Mouse (Mus musculus): ENCODE results near the gene Cwh43. TPM values are rescaled to one million over a fixed set of nuclear protein-coding genes. Genes with fewer than 3 reads are reported as not detected.

Gene Cwh43
- total RNA-seq, 2 experiments from 2014 or later, result 1.3 to 2.1 TPM

DNA sequence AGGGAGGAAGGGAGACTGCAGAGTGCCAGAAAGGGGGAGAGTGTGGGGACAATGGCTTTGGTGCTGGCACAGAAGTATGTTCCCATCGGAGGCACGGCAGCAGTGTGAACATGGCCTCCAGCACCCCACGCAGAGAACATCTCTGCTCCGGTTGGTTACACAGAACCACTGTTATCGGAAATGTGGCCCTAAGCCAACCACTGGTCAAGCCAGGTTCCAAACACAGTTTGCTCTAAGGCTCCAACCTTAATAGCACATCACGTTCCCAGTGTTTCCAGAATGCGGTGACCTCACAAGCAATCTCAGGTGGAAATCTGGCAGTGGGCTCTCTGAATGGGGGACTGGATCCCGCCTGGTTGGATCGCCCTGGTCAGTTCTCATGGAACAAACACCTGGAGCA is 12.8 kb upstream of the Cwh43 start:
- no peak for DNase-seq (ENCODE audit: low spot score in 2 of 2)

DNA sequence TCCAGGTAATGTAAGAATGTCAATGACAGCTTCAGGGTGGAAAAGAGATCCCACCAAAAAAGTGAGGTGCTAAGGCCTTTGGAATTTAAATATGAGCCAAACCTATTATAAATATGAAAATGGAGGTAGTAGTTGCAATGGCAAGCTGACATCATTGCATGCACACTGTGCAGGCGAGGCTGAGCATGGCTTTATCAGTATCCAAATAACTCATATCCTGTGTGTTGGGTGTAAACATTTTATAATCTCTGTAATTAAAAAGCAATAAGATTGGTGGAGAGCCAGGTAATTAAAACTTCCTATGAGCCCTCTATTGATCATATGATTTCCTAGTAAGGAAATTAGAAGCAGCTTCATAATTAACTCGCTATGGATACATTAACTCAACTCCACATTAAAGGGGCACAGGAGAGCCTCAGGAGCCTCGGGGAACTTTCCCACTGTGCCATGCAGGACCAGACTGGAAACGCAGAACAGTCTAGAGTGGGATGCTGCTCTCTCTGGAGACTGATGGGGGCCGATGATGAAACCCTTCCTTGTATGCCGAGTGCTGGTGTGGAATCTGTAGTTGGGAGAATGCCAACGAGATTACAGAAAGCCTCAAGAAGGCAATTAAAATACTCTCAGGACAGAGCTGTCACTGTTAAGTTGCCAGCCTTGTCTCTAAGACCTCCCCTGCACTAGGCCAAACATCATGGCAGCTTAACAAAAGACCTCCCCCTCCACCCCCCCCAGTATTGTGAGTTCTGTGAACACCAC is 5.9 kb upstream of the Cwh43 start:
- no peak for DNase-seq (ENCODE audit: low spot score in 2 of 2)

- peak; percentile 9 to 34 for DNase-seq (ENCODE audit: low spot score in 2 of 2)
These were observed 4.5 kb upstream of the Cwh43 start for GRCm38 (mm10) chr5:73401341-73401740.

DNA sequence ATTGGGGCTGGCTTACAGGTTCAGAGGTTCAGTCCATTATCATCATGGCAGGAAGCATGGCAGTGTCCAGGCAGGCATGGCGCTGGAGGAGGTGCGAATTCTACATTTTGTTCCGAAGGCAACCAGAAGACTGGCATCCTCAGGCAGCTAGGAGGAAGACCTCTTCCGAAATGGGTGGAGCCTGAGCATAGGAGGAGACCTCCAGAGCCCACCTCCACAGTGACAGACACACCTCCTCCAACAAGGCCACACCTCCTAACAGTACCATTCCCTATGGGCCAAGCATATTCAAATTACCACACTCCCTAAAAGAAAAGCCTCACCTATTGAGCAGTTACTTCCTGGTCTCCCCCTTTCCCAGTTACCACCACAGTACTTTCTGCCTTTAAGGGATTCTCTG is 3.0 kb upstream of the Cwh43 start:
- no peak for DNase-seq (ENCODE audit: low spot score in 2 of 2)

DNA sequence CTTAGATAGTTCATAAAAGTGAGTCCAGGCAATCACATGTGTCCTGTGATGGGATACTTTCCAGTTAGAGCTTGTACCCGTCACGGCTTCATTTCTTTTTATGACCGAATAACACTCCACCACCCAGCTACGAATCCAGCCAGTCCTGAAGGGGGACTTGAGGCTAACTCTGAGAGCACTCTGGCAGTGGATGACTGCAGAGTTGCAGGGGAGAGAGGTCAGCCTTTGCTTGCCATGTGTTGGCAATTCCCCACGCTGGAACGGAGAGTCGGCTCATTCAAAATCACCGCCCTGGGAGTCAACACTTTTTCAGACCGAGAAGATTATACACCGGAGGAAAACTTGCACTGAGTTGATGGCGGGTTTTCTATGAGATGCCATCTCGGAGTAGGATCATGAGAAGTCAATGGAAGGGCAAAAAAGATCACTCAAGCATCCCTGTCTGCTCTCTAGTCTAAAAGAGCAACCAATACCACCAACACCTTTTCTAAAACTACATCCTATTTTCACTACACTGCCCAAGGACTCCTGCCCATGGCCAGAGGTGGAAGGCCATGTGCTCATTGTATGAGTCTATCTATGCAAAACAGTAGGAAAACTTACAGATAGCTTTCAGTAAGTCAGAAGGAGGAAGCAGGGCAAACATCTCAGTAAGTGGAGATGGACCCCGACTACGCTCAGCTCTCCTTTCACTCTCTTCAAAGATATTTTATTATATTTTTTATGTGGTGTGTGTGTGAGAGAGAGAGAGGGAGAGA is 2.4 kb upstream of the Cwh43 start:
- no peak for DNase-seq (ENCODE audit: low spot score in 2 of 2)

DNA sequence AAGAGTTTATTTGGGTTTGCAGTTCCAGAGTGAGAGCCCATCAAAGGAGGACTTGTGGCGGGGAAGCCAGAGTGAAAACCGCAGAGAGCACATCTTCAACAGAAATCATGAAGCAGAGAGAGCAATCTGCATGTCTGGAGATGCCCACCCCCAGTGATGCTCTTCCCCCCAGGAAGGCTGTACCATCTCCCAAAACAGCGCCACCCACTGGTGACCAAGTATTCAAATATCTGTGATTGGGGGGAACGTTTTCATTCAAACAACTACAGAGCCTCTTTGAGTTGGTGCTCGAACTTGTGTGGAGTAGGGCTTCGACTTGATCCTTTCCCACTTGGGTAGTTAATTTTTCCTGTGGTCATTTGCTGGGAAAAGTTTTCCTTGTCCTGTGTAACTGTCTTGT is 1.1 kb upstream of the Cwh43 start:
- DNase-seq (ENCODE audit: low spot score in 2 of 2), result no peak

- peak; percentile 41 to 50 for DNase-seq (ENCODE audit: low spot score in 2 of 2)
These were observed 986 bp downstream of the Cwh43 start for GRCm38 (mm10) chr5:73406861-73407260.

GRCm38 (mm10) chr5:73409970-73410369 is 4.1 kb downstream of the Cwh43 start:
- no peak for DNase-seq (ENCODE audit: low spot score in 2 of 2)

DNA sequence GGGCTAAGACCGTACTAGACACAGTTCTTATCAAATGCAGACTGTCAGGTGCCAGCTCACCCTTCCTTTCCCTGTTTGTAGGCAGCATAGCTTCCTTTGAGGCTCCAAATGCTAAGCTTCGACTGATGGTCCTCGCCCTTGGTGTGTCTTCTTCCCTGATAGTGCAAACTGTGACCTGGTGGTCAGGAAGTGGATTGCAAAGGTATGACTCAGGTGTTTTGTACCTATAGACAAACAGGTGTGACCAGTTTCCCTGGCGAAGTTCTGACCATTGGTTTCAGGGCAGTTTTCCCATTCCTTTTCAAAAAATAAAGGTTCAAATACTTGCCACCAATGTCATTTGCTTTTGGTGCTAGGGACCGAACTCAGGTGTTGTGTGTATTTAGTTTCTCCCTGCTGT is 5.9 kb downstream of the Cwh43 start:
- DNase-seq (ENCODE audit: low spot score in 2 of 2), result no peak

GRCm38 (mm10) chr5:73414172-73414571 is 8.3 kb downstream of the Cwh43 start:
- no peak for DNase-seq (ENCODE audit: low spot score in 2 of 2)

GRCm38 (mm10) chr5:73419045-73419695 is 13.3 kb downstream of the Cwh43 start:
- no peak for DNase-seq (ENCODE audit: low spot score in 2 of 2)

DNA sequence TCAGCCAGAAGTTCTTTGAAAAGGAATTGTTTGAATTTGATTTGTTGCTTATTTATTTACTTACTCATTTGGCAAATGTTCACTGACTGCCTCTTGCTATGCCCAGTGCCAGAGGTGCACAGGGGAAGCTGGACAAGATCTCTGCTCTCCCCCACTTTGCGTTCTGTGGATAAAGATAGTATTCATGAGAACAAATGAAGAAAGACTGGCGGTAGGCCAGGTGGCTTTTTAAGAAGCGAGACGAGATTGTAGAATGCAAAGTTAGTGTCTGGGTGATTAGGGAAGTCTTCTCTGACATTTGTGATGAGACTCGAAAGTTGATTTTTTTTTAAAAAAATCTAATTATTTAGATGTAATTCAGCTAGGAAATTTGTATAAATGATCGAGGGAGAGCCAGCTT is 20.9 kb downstream of the Cwh43 start:
- DNase-seq (ENCODE audit: low spot score in 2 of 2), result no peak

- DNase-seq (ENCODE audit: low spot score in 2 of 2), result peak; percentile 87 to 91
These were observed 25.7 kb downstream of the Cwh43 start for GRCm38 (mm10) chr5:73431581-73431980.

DNA sequence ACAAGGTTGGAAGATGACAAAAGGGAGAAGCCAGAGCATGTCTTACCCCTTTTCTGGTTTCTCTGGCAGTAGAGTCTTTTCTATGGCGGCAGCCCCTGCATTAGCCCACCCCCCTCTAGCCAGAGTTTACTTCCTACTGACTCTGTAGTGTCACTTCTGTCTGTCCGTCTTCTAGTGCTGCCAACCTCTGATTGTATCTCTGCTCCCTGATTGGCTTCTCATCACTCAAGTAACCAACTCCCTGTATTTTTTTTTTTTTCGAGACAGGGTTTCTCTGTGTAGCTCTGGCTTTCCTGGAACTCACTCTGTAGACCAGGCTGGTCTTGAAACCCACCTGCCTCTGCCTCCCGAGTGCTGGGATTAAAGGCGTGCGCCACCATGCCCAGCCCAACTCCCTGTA is 26.9 kb downstream of the Cwh43 start:
- no peak for DNase-seq (ENCODE audit: low spot score in 2 of 2)

DNA sequence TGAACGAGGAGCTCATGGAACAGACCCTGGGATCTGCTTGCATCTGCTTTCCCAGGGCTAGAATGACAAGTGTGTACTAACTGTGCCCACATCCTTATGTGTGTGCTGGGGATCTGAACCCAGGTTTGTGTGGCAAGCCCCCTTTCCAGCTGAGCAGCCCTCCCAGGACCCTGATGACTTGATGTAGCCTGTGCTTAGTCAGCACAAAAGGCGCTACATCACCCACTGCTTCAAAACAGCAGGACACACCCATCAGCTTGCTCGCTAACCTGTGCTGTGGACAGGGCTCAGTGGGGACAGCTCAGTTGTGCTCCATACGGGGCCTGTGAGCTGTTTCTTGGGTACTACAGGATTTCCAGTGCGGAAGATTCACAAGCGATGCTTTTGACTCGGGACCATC is 28.9 kb downstream of the Cwh43 start:
- no peak for DNase-seq (ENCODE audit: low spot score in 2 of 2)

DNA sequence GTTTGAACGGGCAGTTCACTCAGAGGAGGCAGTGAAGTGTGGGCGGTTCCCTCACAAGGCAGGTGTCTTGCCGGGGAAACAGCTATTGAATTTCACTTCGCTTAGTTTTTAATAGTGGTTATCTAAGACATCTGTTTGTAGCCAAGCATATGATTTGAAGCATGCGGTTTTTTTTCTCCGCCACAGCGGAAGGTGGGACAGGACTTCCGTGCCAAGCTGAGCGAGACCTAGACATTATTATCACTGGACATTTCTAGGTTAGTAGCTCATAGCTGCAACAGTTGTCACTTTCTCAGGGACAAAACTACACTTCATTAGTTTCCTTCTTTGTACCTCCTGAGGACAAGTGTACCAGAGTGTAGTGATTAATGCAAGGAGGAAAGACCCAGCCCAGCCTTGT is 36.3 kb downstream of the Cwh43 start:
- DNase-seq (ENCODE audit: low spot score in 2 of 2), result no peak

- no peak for DNase-seq (ENCODE audit: low spot score in 2 of 2)
These were observed 44.4 kb downstream of the Cwh43 start for GRCm38 (mm10) chr5:73450276-73450675.

- no peak for DNase-seq (ENCODE audit: low spot score in 2 of 2)
These were observed 48.8 kb downstream of the Cwh43 start for GRCm38 (mm10) chr5:73454502-73455306.

GRCm38 (mm10) chr5:73455307-73455687 is 49.4 kb downstream of the Cwh43 start:
- DNase-seq (ENCODE audit: low spot score in 2 of 2), result no peak

DNA sequence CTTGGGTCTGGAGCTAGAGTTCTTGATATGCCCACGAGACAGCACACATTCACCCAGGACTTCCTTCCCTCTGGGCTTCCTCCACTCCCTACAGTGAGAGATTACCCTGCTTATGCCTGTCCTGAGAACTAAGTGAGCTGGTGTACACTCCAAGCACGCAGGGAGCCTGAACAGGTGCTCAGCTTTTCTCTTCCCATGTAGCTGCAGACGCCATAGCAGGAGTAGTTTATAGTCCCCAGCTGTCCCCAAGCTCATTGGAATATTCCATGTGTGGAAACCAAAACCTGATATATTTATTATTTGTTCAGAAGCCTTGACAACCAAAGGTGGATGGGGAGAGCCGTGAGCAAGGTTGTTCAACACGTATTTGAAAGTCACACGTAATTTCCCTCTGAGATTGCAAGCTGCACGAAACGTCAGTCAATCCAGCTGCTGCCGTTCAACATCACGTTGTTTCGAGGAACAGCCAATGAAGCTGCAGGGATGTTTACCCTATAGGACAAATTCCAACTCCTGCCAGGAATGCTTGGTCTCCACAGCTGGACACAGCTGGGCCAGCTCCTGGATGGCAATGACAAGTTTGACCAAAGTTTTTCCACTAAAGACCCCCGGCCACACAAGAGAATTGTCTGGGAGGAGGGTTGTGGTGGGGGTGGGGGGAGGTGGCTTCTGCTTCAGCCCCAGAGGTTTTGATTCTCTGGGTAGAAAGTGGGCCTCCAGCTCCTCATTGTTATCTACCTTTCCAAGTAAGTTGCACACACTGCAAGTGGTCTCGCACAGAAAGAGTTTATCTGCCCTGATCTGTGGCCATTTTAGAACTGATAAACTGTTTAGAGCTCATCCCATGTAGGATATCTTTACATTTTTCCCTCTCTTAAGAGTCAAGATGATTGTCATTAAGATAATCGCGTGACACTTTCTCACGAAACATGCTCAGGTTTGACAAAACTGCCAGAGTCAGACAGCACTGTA is 62.9 kb downstream of the Cwh43 start:
- no peak for DNase-seq (ENCODE audit: low spot score in 2 of 2)

All from left cerebral cortex, adult 18-20 months (tissue).